Mouse (Mus musculus): ENCODE data around the gene Bfar. TPM values are rescaled to one million over a fixed set of nuclear protein-coding genes. Genes with fewer than 3 reads are reported as not detected.
"Not testable (repeated sequence)": the region's sequence is repeated elsewhere in the genome, so short reads cannot be mapped to it uniquely, and the experiment has no call there.

Bfar gene
- polyA plus RNA-seq, 1 experiment from 2014 or later, result 40.5 TPM

- no peak for DNase-seq (ENCODE audit: low spot score)
These were observed 45.3 kb downstream of the Bfar start for GRCm38 (mm10) chr16:13716821-13717553.

GRCm38 (mm10) chr16:13722937-13723336 is 51.3 kb downstream of the Bfar start:
- peak; percentile 3 for DNase-seq (ENCODE audit: low spot score)

- DNase-seq (ENCODE audit: low spot score), result no peak
These were observed 56.2 kb downstream of the Bfar start for GRCm38 (mm10) chr16:13727811-13728335.

GRCm38 (mm10) chr16:13729428-13729827 is 57.8 kb downstream of the Bfar start:
- DNase-seq (ENCODE audit: low spot score), result no peak

- no peak for DNase-seq (ENCODE audit: low spot score)
These were observed 58.9 kb downstream of the Bfar start, which contains the start of gene Pla2g10 for GRCm38 (mm10) chr16:13730285-13731255. Gene Pla2g10 (minus strand): TSS chr16:13730983.

GRCm38 (mm10) chr16:13732786-13733185 is 61.1 kb downstream of the Bfar start:
- DNase-seq (ENCODE audit: low spot score), result no peak

GRCm38 (mm10) chr16:13733518-13734137 is 62.0 kb downstream of the Bfar start:
- peak; percentile 30 for DNase-seq (ENCODE audit: low spot score)

GRCm38 (mm10) chr16:13735977-13736376 is 64.3 kb downstream of the Bfar start:
- no peak for DNase-seq (ENCODE audit: low spot score)

- DNase-seq (ENCODE audit: low spot score), result not testable (repeated sequence)
These were observed 67.4 kb downstream of the Bfar start for GRCm38 (mm10) chr16:13739044-13739443.

- no peak for DNase-seq (ENCODE audit: low spot score)
These were observed 69.2 kb downstream of the Bfar start for GRCm38 (mm10) chr16:13740844-13741243.

- no peak for DNase-seq (ENCODE audit: low spot score)
These were observed 76.0 kb downstream of the Bfar start for GRCm38 (mm10) chr16:13747708-13748107.

GRCm38 (mm10) chr16:13748124-13748523 is 76.5 kb downstream of the Bfar start:
- DNase-seq (ENCODE audit: low spot score), result no peak

GRCm38 (mm10) chr16:13748813-13749212 is 77.2 kb downstream of the Bfar start:
- DNase-seq (ENCODE audit: low spot score), result not testable (repeated sequence)

GRCm38 (mm10) chr16:13749306-13749705 is 77.6 kb downstream of the Bfar start:
- DNase-seq (ENCODE audit: low spot score), result no peak

GRCm38 (mm10) chr16:13749981-13750380 is 78.3 kb downstream of the Bfar start:
- no peak for DNase-seq (ENCODE audit: low spot score)

GRCm38 (mm10) chr16:13750626-13751025 is 79.0 kb downstream of the Bfar start:
- no peak for DNase-seq (ENCODE audit: low spot score)

Other genes starting within 250 kb of the Bfar start
- 41.7 TPM in 2 replicates for gene Parn, start 3.7 kb upstream of the Bfar start, polyA plus RNA-seq (2015; fragmentation: Nextera tagmentation; extraction: Ambion mirVana)
- gene 3110001I22Rik, start 71 bp downstream of the Bfar start, polyA plus RNA-seq (2015; fragmentation: Nextera tagmentation; extraction: Ambion mirVana), result 8.5 TPM in 2 replicates
- gene Pla2g10, start 59.1 kb downstream of the Bfar start, polyA plus RNA-seq (2015; fragmentation: Nextera tagmentation; extraction: Ambion mirVana), result 0.67 and 1.1 TPM in 2 replicates
- 48.8 and 51.5 TPM in 2 replicates for gene Rrn3, start 108.8 kb downstream of the Bfar start, polyA plus RNA-seq (2015; fragmentation: Nextera tagmentation; extraction: Ambion mirVana)
- gene Ntan1, start 147.0 kb downstream of the Bfar start, polyA plus RNA-seq (2015; fragmentation: Nextera tagmentation; extraction: Ambion mirVana), result 150 and 155 TPM in 2 replicates
- gene Pdxdc1, start 231.3 kb downstream of the Bfar start, polyA plus RNA-seq (2015; fragmentation: Nextera tagmentation; extraction: Ambion mirVana), result 36.3 and 38.5 TPM in 2 replicates
- 0.79 and 1.3 TPM in 2 replicates for gene Mpv17l, start 231.3 kb downstream of the Bfar start, polyA plus RNA-seq (2015; fragmentation: Nextera tagmentation; extraction: Ambion mirVana)